Mouse (Mus musculus) liver, embryonic 14.5 days (tissue): ENCODE measurements around the gene Slc6a2. TPM values are rescaled to one million over a fixed set of nuclear protein-coding genes. Genes with fewer than 3 reads are reported as not detected.
A peak's percentile ranks its signal among the peaks of the same experiment; 100 is the strongest.

Source experiments
- ATAC-seq: fragments of 200-750 bp; cut with Nextera tagmentation; 2 replicates; pipeline ENCODE4 v1.8.0; 2017; ENCODE audit warnings: moderate number of reproducible peaks, mild to moderate bottlenecking, moderate library complexity; ENCODE audit not compliant: insufficient read depth
- DNase-seq, 3 experiments: peaks; one replicate each; pipeline ENCODE4 v3.0.0-alpha.2; 2012 to 2013; ENCODE audit warnings: low read depth in 3 of 3, low spot score in 3 of 3
- H3K27ac ChIP-seq: fragments of 300-500 bp; sonication (generic); 2 replicates; pipeline ENCODE4 v1.5.1; 2014; ENCODE audit warnings: moderate library complexity, mild to moderate bottlenecking, control low read depth, inconsistent platforms
- H3K27me3 ChIP-seq: fragments of 300-500 bp; sonication (generic); 2 replicates; pipeline ENCODE4 v1.6.1; 2014; ENCODE audit warnings: mild to moderate bottlenecking, low read length, moderate library complexity; ENCODE audit not compliant: control insufficient read depth, insufficient read depth
- H3K36me3 ChIP-seq: fragments of 300-500 bp; sonication (generic); replicated peaks from 2 replicates; pipeline ENCODE4 v1.6.1; 2014; ENCODE audit warnings: low read depth; ENCODE audit not compliant: control insufficient read depth, insufficient read depth
- H3K4me1 ChIP-seq, 2 experiments: fragments of 200-500 bp in 1 of 2; fragments of 300-500 bp in 1 of 2; sonication (generic) in 1 of 2; replicated peaks; 2 replicates each; pipeline ENCODE4 v1.6.1; 2012 to 2014; ENCODE audit warnings: antibody characterized with exemption in 1 of 2, inconsistent platforms in 1 of 2, low read length in 1 of 2; ENCODE audit not compliant: control insufficient read depth in 2 of 2, insufficient read depth in 2 of 2
- H3K4me2 ChIP-seq: fragments of 300-500 bp; sonication (generic); 2 replicates; pipeline ENCODE4 v1.6.1; 2014; ENCODE audit warnings: low read depth, mild to moderate bottlenecking, control low read depth, moderate library complexity
- H3K4me3 ChIP-seq, 2 experiments: fragments of 200-500 bp in 1 of 2; fragments of 300-500 bp in 1 of 2; sonication (generic) in 1 of 2; 2 replicates each; pipeline ENCODE4 v1.5.1; 2012 to 2014; ENCODE audit warnings: low read depth in 2 of 2, low read length in 2 of 2, mild to moderate bottlenecking in 2 of 2, control low read depth in 1 of 2, inconsistent platforms in 1 of 2, moderate library complexity in 1 of 2; ENCODE audit not compliant: insufficient read depth in 1 of 2
- H3K9ac ChIP-seq: fragments of 300-500 bp; sonication (generic); replicated peaks from 2 replicates; pipeline ENCODE4 v1.6.1; 2014; ENCODE audit warnings: mild to moderate bottlenecking, control low read depth, moderate library complexity
- H3K9me3 ChIP-seq: fragments of 300-500 bp; sonication (generic); 2 replicates; pipeline ENCODE4 v1.6.1; 2016; ENCODE audit warnings: low read length, mixed read lengths; ENCODE audit not compliant: control insufficient read depth
- CTCF ChIP-seq: IDR thresholded peaks from 2 replicates; pipeline ENCODE4 v1.5.1; 2016; ENCODE audit warnings: antibody characterized with exemption, low read depth, control low read depth
- EP300 ChIP-seq: IDR thresholded peaks from 2 replicates; pipeline ENCODE4 v1.6.1; 2016; ENCODE audit warnings: antibody characterized with exemption, low read depth
- WGBS: fragments of 180-500 bp; shearing (Covaris S2); extraction: QIAGEN DNeasy Blood & Tissue Kit; methylation state at CpG from one replicate; pipeline ENCODE4 v1.1.7; 2014; ENCODE audit not compliant: insufficient replicate concordance; 5-methylcytosine and 5-hydroxymethylcytosine counted together
- polyA plus RNA-seq, 2 experiments: library from polyadenylated mRNA; depleted of rRNA in 1 of 2; stranded (reverse) in 1 of 2; unstranded in 1 of 2; fragments of >200 nt; fragmentation: Nextera tagmentation in 1 of 2; extraction: Ambion mirVana in 1 of 2; gene quantifications; 2 replicates each; pipeline versions ENCODE4 v1.2.1 to v1.2.3; 2012 to 2014

Gene Slc6a2
- polyA plus RNA-seq, 2 experiments, result under 0.01 TPM; not detected in 1

GRCm38 (mm10) chr8:93012226-93012625 is 52.3 kb downstream of the Slc6a2 start:
- WGBS, result 58% methylated on average over 6 of the region's 6 CpGs

GRCm38 (mm10) chr8:93014300-93014699 is 54.4 kb downstream of the Slc6a2 start:
- Histone ChIP-seq H3K9ac (no peak overlapping the region), H3K9me3 (no peaks in the 10 kb centered on the region), H3K27me3 (no peaks in the 10 kb centered on the region), H3K36me3 (no peaks in the 10 kb centered on the region), H3K4me1 (no peaks in the 10 kb centered on the region), H3K4me2 (no peak overlapping the region), H3K27ac (no peak overlapping the region), H3K4me3 (no peak overlapping the region)
- 9% methylated on average over 4 of the region's 4 CpGs for WGBS
- no peak for ATAC-seq
- DNase-seq, result no peak
- TF ChIP-seq EP300 (no peak), CTCF (no peak)

More at GRCm38 (mm10) chr8:93012226-93012625, 52.3 kb downstream of the Slc6a2 start:
- Histone ChIP-seq H3K36me3 (no peaks in the 10 kb centered on the region), H3K27ac (no peak overlapping the region), H3K4me3 (no peak overlapping the region), H3K4me1 (no peaks in the 10 kb centered on the region), H3K27me3 (no peaks in the 10 kb centered on the region), H3K4me2 (no peak overlapping the region), H3K9me3 (no peaks in the 10 kb centered on the region), H3K9ac (no peak overlapping the region)
- DNase-seq (no peak), ATAC-seq (no peak)
- TF ChIP-seq CTCF (peak; percentile 28), EP300 (no peak)

DNA sequence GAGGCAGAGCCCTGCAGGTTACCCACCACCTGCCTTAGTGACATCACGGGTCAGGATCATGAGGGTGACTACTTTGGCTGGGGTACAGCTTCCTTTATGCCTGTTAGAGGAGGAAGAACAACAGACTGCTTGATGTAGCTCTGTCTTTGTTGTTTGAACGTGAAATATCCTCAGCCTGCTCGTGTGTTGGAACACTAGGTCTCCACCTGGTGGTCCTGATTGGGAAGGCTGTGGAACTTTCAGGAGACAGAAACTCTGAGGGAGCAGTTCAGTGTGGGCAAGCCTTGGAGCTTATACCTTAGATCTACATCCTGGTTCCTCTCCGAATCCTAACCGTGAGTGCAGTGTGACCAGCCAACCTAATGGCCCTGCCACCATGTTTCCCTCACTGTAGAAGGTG is 61.9 kb downstream of the Slc6a2 start:
- no peak for TF ChIP-seq EP300
- TF ChIP-seq CTCF, result no peak
- H3K9ac ChIP-seq, result no peak overlapping the region
- 52% methylated on average over 5 of the region's 5 CpGs for whole genome bisulfite sequencing

GRCm38 (mm10) chr8:93030664-93031063 is 70.8 kb downstream of the Slc6a2 start:
- Histone ChIP-seq H3K9ac (no peak overlapping the region), H3K9me3 (no peaks in the 10 kb centered on the region), H3K27me3 (no peaks in the 10 kb centered on the region), H3K4me3 (no peak overlapping the region), H3K4me2 (no peak overlapping the region), H3K36me3 (no peaks in the 10 kb centered on the region), H3K27ac (no peak overlapping the region), H3K4me1 (no peaks in the 10 kb centered on the region)
- TF ChIP-seq EP300 (no peak), CTCF (no peak)
- no peak for ATAC-seq
- DNase-seq, result no peak
- WGBS, result 30% methylated on average over 2 of the region's 2 CpGs

More for the DNA sequence above, 61.9 kb downstream of the Slc6a2 start:
- no peak overlapping the region for H3K27ac ChIP-seq
- no peaks in the 10 kb centered on the region for H3K9me3 ChIP-seq
- DNase-seq (no peak), ATAC-seq (no peak)
- no peaks in the 10 kb centered on the region for H3K4me1 ChIP-seq
- H3K36me3 ChIP-seq, result no peaks in the 10 kb centered on the region
- H3K4me3 ChIP-seq, result no peak overlapping the region
- no peaks in the 10 kb centered on the region for H3K27me3 ChIP-seq
- no peak overlapping the region for H3K4me2 ChIP-seq

- Histone ChIP-seq H3K9me3 (no peaks in the 10 kb centered on the region), H3K4me2 (no peak overlapping the region), H3K27me3 (no peaks in the 10 kb centered on the region), H3K36me3 (no peaks in the 10 kb centered on the region), H3K4me1 (no peaks in the 10 kb centered on the region), H3K4me3 (no peak overlapping the region), H3K9ac (no peak overlapping the region), H3K27ac (no peak overlapping the region)
- ATAC-seq, result no peak
- TF ChIP-seq CTCF (no peak), EP300 (no peak)
- DNase-seq, result no peak
- 13% methylated on average over 2 of the region's 2 CpGs for WGBS
Measured at GRCm38 (mm10) chr8:93038831-93039230, 79.0 kb downstream of the Slc6a2 start.
